In genomic region chrX:48343966-48344642, GRCm38 (mm10) we compare ENCODE assay signal across 8 mouse cellular contexts. TPM values are rescaled to one million over a fixed set of nuclear protein-coding genes. Genes with fewer than 3 reads are reported as not detected.
DNase-seq lines count a peak whose midpoint lies in the region; ATAC-seq and TF ChIP-seq lines count a peak whose summit lies in the region.

No protein-coding gene starts in this region.

- no peaks in the 10 kb centered on the region; the same call in 1 of the 2 replicates for H3K4me1 ChIP-seq in kidney, adult 2 months (ENCODE audit: control insufficient read depth, insufficient read depth, low read length)
- peaks cover 26% of the 10 kb centered on the region for H3K4me1 ChIP-seq in forebrain, embryonic 10.5 days
- H3K4me1 ChIP-seq in limb, embryonic 10.5 days, result peaks cover 10% of the 10 kb centered on the region; the same call in 1 of the 2 replicates
- H3K4me1 ChIP-seq in midbrain, embryonic 16.5 days (ENCODE audit: control insufficient read depth, insufficient read depth, low read length), result peaks cover 4% of the 10 kb centered on the region; the same call in 1 of the 2 replicates

- TF ChIP-seq CTCF in kidney, adult 2 months (conservative IDR thresholded peaks at IDR 0.05; ENCODE audit: insufficient read depth, insufficient read length, low read depth, low read length), result no peak

- H3K4me2 ChIP-seq in midbrain, embryonic 16.5 days (ENCODE audit: low read length), result peak overlapping the region; percentile 52

- no peaks in the 10 kb centered on the region; the same call in 1 of the 2 replicates for H3K9me3 ChIP-seq in forebrain, embryonic 10.5 days
- no peaks in the 10 kb centered on the region for H3K9me3 ChIP-seq in limb, embryonic 10.5 days (replicated peaks)
- no peaks in the 10 kb centered on the region for H3K9me3 ChIP-seq in midbrain, embryonic 16.5 days (replicated peaks; ENCODE audit: control insufficient read depth, low read length, poor library complexity, severe bottlenecking)

- H3K27me3 ChIP-seq in kidney, adult 2 months (replicated peaks; ENCODE audit: control insufficient read depth, insufficient read depth, low read length), result no peaks in the 10 kb centered on the region
- peaks cover 33% of the 10 kb centered on the region for H3K27me3 ChIP-seq in forebrain, embryonic 10.5 days (ENCODE audit: poor library complexity, severe bottlenecking)
- H3K27me3 ChIP-seq in limb, embryonic 10.5 days (ENCODE audit: low read depth, poor library complexity, severe bottlenecking), result peaks cover 74% of the 10 kb centered on the region
- no peaks in the 10 kb centered on the region for H3K27me3 ChIP-seq in midbrain, embryonic 16.5 days (ENCODE audit: control insufficient read depth, insufficient read depth, low read depth, low read length)

- H3K27ac ChIP-seq in kidney, adult 2 months (ENCODE audit: insufficient read depth, low read depth, low read length), result no peak overlapping the region
- H3K27ac ChIP-seq in forebrain, embryonic 10.5 days, result peak overlapping the region; percentile 85
- peak overlapping the region; percentile 83 for H3K27ac ChIP-seq in limb, embryonic 10.5 days
- peak overlapping the region; percentile 81 for H3K27ac ChIP-seq in midbrain, embryonic 16.5 days (ENCODE audit: low read length)

- DNase-seq in kidney, adult 2 months, result peak; percentile 1
- no peak for DNase-seq in kidney, adult 11 months
- DNase-seq in Muller cell, postnatal 12 days (ENCODE audit: inconsistent ontology term), result peak; percentile 7
- peak; percentile 24 for DNase-seq in forebrain, embryonic 10.5 days (ENCODE audit: extremely low spot score, low spot score)
- peak; percentile 37 for DNase-seq in limb, embryonic 10.5 days (ENCODE audit: low spot score)
- no peak for DNase-seq in layer of hippocampus, adult 18-20 months (ENCODE audit: low spot score in 2 of 2)
- no peak for DNase-seq in ovary, adult 18-20 months (ENCODE audit: low spot score)

- peak overlapping the region; percentile 55 for H3K4me3 ChIP-seq in kidney, adult 2 months (ENCODE audit: insufficient read depth, low read depth, low read length)
- H3K4me3 ChIP-seq in forebrain, embryonic 10.5 days, result peak overlapping the region; percentile 65
- H3K4me3 ChIP-seq in limb, embryonic 10.5 days, result peak overlapping the region; percentile 64
- peak overlapping the region; percentile 48 for H3K4me3 ChIP-seq in midbrain, embryonic 16.5 days (ENCODE audit: low read depth, low read length)

- no peaks in the 10 kb centered on the region for H3K36me3 ChIP-seq in kidney, adult 2 months (ENCODE audit: control insufficient read depth, insufficient read depth, low read length)
- no peaks in the 10 kb centered on the region for H3K36me3 ChIP-seq in forebrain, embryonic 10.5 days (replicated peaks)
- H3K36me3 ChIP-seq in limb, embryonic 10.5 days, result no peaks in the 10 kb centered on the region
- H3K36me3 ChIP-seq in midbrain, embryonic 16.5 days (ENCODE audit: control insufficient read depth, insufficient read depth, low read length), result no peaks in the 10 kb centered on the region

- peak overlapping the region; percentile 67 for H3K9ac ChIP-seq in midbrain, embryonic 16.5 days (ENCODE audit: low read depth, low read length)

- ATAC-seq in midbrain, embryonic 16.5 days, result peak; percentile 30

- under 1% methylated on average over 26 of the region's 30 CpGs for WGBS in kidney, adult 2 months
- 20% methylated on average over 28 of the region's 30 CpGs for WGBS in forebrain, embryonic 10.5 days
- 5% methylated on average over 30 of the region's 30 CpGs for WGBS in limb, embryonic 10.5 days
- 15% methylated on average over 30 of the region's 30 CpGs for WGBS in midbrain, embryonic 16.5 days

- TF ChIP-seq POLR2A in kidney, adult 2 months (IDR thresholded peaks at IDR 0.05; ENCODE audit: low read depth, low read length), result no peak

RNA-seq across cellular contexts. Expression of gene Bcorl1, which starts 2.9 kb away (rescaled TPM):
- 3.5 and 3.8 TPM in 2 replicates for polyA plus RNA-seq in kidney, adult 2 months (2012; rRNA removed)
- polyA plus RNA-seq in forebrain, embryonic 10.5 days (2016; fragmentation: Nextera tagmentation; extraction: Ambion mirVana), result 5.1 and 6.2 TPM in 2 replicates
- polyA plus RNA-seq in limb, embryonic 10.5 days (2016; fragmentation: Nextera tagmentation; extraction: Ambion mirVana), result 3.9 and 4.4 TPM in 2 replicates
- polyA plus RNA-seq in midbrain, embryonic 16.5 days (2015; fragmentation: Nextera tagmentation; extraction: Ambion mirVana), result 6.7 and 8.6 TPM in 2 replicates
- 10 to 100 TPM; 19.7 to 23.4 TPM for total RNA-seq in layer of hippocampus, adult 18-20 months (2021)

Comparison
In these comparisons a context has a peak if more than half of its experiments do, and no peak if none do; other contexts are left out.
1. DNase-seq: peak in kidney, adult 2 months (single experiment), Muller cell, postnatal 12 days (single experiment), forebrain, embryonic 10.5 days (single experiment) and limb, embryonic 10.5 days (single experiment); none in kidney, adult 11 months (single experiment), layer of hippocampus, adult 18-20 months (0 of 2) and ovary, adult 18-20 months (single experiment).
2. Peak in every context shown above with its lines, with median percentiles within 50 percentile points of each other: H3K4me3 ChIP-seq.